Mouse (Mus musculus): ENCODE data around the gene Tuba8. TPM values are rescaled to one million over a fixed set of nuclear protein-coding genes. Genes with fewer than 3 reads are reported as not detected.
A peak's percentile ranks its signal among the peaks of the same experiment; 100 is the strongest.

Tuba8 gene
- polyA plus RNA-seq (2015; fragmentation: Nextera tagmentation; extraction: Ambion mirVana) = 5.3 and 6.2 TPM in 2 replicates

DNA sequence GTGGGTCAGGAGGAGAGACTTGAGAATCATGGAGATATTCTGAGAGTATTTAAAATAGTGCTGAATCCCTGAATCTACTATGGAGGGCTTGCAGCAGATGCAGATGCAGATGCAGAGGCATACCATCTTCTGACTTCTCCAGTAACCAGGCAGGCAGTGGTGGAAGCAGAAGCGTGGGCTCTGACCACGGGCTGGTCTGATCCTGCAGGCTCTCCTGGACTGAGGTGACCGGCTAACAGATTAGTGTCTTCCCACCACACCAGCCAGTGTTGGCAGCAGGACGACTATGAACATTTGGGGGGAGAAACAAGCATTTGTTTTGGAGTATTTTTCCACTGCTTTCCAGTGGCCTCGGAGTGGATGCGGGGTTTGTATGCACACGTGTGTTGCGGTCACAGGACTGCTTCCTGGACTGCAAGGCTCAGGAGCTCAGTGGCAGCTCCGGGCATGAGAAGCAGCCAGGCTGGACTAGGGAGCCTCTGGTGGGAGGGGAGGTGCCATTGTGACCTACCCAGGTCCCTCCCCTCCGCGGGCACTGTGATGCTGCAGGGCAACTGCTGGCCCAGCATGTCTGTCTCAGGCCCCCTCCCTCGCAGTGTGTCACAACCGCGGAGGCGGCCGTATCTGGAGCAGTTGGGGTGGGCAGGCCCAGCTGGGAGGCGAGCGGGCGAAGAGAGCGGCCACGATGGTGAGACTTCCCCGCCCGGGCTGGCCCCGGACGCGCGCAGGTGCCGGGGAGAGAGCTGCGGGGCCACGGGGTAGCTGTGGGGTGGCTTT is at the start of gene Tuba8:
Tuba8 (plus strand) TSS at position 548 of the 777 bp plus-strand sequence.
- Histone ChIP-seq H3K36me3 (ENCODE audit: control insufficient read depth, insufficient read depth) (no peaks in the 10 kb centered on the region), H3K4me2 (ENCODE audit: low read depth, low read length) (peak within 1 kb of the TSS; percentile 59), H3K9ac (ENCODE audit: low read depth, low read length) (peak within 1 kb of the TSS; percentile 15; the same call in 1 of the 2 replicates), H3K4me3 (ENCODE audit: low read depth, low read length) (peak within 1 kb of the TSS; percentile 56), H3K9me3 (replicated peaks; ENCODE audit: control insufficient read depth, low read length) (no peaks in the 10 kb centered on the region), H3K27ac (ENCODE audit: low read length) (no peak within 1 kb of the TSS), H3K27me3 (ENCODE audit: control insufficient read depth, insufficient read depth, low read depth, low read length) (peaks cover 19% of the 10 kb centered on the region), H3K4me1 (ENCODE audit: control insufficient read depth, low read depth, low read length) (peaks cover 7% of the 10 kb centered on the region)
- 3% methylated on average over 30 of the region's 30 CpGs for WGBS (ENCODE audit: insufficient replicate concordance)
- ATAC-seq (ENCODE audit: low read depth) = peak; percentile 74

DNA sequence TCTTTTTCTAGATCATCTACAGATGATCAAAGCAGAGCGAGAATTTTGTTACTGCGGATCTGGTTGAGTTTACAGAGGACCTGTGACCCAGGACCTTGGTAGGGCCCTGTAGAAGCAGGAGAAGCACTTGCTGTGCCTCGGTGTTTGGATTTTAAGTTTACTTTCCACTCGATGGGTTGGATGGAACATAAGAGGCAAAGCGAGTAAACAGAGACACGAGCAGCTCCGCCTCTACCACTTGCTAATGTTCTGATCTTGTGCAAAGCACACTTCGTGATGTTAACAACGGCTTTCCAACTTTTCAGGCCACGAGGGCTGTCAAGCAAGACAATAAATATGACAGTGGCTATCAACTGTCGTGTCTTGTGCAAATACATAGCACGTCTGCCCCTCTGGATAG is 47.9 kb upstream of the Tuba8 start:
- Histone ChIP-seq H3K9ac (ENCODE audit: low read depth, low read length) (no peak overlapping the region), H3K27me3 (ENCODE audit: control insufficient read depth, insufficient read depth, low read depth, low read length) (no peaks in the 10 kb centered on the region), H3K9me3 (replicated peaks; ENCODE audit: control insufficient read depth, low read length) (no peaks in the 10 kb centered on the region), H3K4me1 (ENCODE audit: control insufficient read depth, low read depth, low read length) (peaks cover 10% of the 10 kb centered on the region), H3K27ac (ENCODE audit: low read length) (no peak overlapping the region), H3K36me3 (ENCODE audit: control insufficient read depth, insufficient read depth) (no peaks in the 10 kb centered on the region), H3K4me3 (ENCODE audit: low read depth, low read length) (no peak overlapping the region), H3K4me2 (ENCODE audit: low read depth, low read length) (no peak overlapping the region)
- 56% methylated on average over 12 of the region's 12 CpGs for WGBS (ENCODE audit: insufficient replicate concordance)
- ATAC-seq (ENCODE audit: low read depth) = peak; percentile 17; the same call in 1 of the 2 replicates

GRCm38 (mm10) chr6:121166098-121166552 is 44.4 kb upstream of the Tuba8 start:
- no peak overlapping the region for H3K9ac ChIP-seq (ENCODE audit: low read depth, low read length)
- peaks cover 5% of the 10 kb centered on the region for H3K4me1 ChIP-seq (ENCODE audit: control insufficient read depth, low read depth, low read length)
- 0 out of 2 replicates have a peak overlapping the region, but pooled peaks have one; percentile 38 for H3K27ac ChIP-seq (ENCODE audit: low read length)
- no peaks in the 10 kb centered on the region for H3K27me3 ChIP-seq (ENCODE audit: control insufficient read depth, insufficient read depth, low read depth, low read length)
- peak; percentile 83 for ATAC-seq (ENCODE audit: low read depth)
- H3K36me3 ChIP-seq (ENCODE audit: control insufficient read depth, insufficient read depth) = no peaks in the 10 kb centered on the region
- H3K4me3 ChIP-seq (ENCODE audit: low read depth, low read length) = no peak overlapping the region
- WGBS (ENCODE audit: insufficient replicate concordance) = 46% methylated on average over 10 of the region's 10 CpGs
- no peaks in the 10 kb centered on the region for H3K9me3 ChIP-seq (replicated peaks; ENCODE audit: control insufficient read depth, low read length)
- no peak overlapping the region for H3K4me2 ChIP-seq (ENCODE audit: low read depth, low read length)

- Histone ChIP-seq H3K4me1 (ENCODE audit: control insufficient read depth, low read depth, low read length) (peaks cover 5% of the 10 kb centered on the region), H3K36me3 (ENCODE audit: control insufficient read depth, insufficient read depth) (no peaks in the 10 kb centered on the region), H3K9ac (ENCODE audit: low read depth, low read length) (no peak overlapping the region), H3K27me3 (ENCODE audit: control insufficient read depth, insufficient read depth, low read depth, low read length) (no peaks in the 10 kb centered on the region), H3K9me3 (replicated peaks; ENCODE audit: control insufficient read depth, low read length) (no peaks in the 10 kb centered on the region), H3K27ac (ENCODE audit: low read length) (no peak overlapping the region), H3K4me3 (ENCODE audit: low read depth, low read length) (no peak overlapping the region), H3K4me2 (ENCODE audit: low read depth, low read length) (no peak overlapping the region)
- WGBS (ENCODE audit: insufficient replicate concordance) = 62% methylated on average over 7 of the region's 7 CpGs
- ATAC-seq (ENCODE audit: low read depth) = no peak
These were observed 43.0 kb upstream of the Tuba8 start for GRCm38 (mm10) chr6:121167381-121167975.

DNA sequence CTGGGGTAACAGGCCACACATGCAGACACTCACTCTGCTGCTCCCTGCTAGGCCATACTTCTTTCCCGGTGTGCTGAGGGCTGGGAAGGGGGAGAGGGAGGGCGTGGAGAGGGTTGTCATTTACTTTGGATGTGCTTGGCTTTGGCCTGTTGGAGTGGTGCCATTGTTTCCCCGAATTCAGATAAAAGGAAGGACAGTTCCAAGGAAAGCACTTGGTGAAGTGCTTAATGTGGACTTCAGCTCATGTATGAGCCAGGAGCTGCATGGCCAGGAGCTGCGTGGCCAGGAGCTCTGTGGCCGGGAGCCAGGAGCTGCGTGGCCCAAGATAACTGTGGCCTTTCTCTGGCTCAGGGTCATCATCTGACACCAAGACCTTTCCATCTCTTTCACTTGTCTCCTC is 39.4 kb upstream of the Tuba8 start:
- Histone ChIP-seq H3K36me3 (ENCODE audit: control insufficient read depth, insufficient read depth) (no peaks in the 10 kb centered on the region), H3K9ac (ENCODE audit: low read depth, low read length) (no peak overlapping the region), H3K27me3 (ENCODE audit: control insufficient read depth, insufficient read depth, low read depth, low read length) (no peaks in the 10 kb centered on the region), H3K27ac (ENCODE audit: low read length) (no peak overlapping the region), H3K9me3 (replicated peaks; ENCODE audit: control insufficient read depth, low read length) (no peaks in the 10 kb centered on the region), H3K4me1 (ENCODE audit: control insufficient read depth, low read depth, low read length) (peaks cover 3% of the 10 kb centered on the region; the same call in 1 of the 2 replicates), H3K4me2 (ENCODE audit: low read depth, low read length) (no peak overlapping the region), H3K4me3 (ENCODE audit: low read depth, low read length) (no peak overlapping the region)
- ATAC-seq (ENCODE audit: low read depth) = no peak
- 63% methylated on average over 6 of the region's 6 CpGs for WGBS (ENCODE audit: insufficient replicate concordance)

DNA sequence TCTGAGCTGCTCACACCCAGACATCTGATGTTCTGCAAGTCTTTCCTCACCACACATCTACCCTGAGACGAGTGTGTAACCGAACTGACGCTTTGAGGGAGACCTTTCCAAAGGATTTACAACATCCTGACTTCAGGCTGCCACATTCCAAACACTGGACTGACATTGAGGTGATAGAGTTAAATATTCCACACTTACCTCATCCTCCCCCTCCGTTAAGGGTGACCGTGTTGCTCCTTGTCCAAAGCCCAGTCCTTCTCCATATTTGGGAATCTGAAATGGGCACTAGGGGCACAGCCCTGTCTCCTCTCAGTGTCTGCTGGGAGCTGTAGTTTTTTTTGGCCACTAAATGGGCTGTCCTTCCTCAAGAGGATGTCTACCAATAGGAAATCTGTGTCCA is 37.0 kb upstream of the Tuba8 start:
- WGBS (ENCODE audit: insufficient replicate concordance) = 41% methylated on average over 5 of the region's 5 CpGs
- no peak for ATAC-seq (ENCODE audit: low read depth)
- no peaks in the 10 kb centered on the region for H3K27me3 ChIP-seq (ENCODE audit: control insufficient read depth, insufficient read depth, low read depth, low read length)
- H3K4me1 ChIP-seq (ENCODE audit: control insufficient read depth, low read depth, low read length) = peaks cover 4% of the 10 kb centered on the region; the same call in 1 of the 2 replicates
- no peaks in the 10 kb centered on the region for H3K9me3 ChIP-seq (replicated peaks; ENCODE audit: control insufficient read depth, low read length)
- H3K36me3 ChIP-seq (ENCODE audit: control insufficient read depth, insufficient read depth) = no peaks in the 10 kb centered on the region
- no peak overlapping the region for H3K9ac ChIP-seq (ENCODE audit: low read depth, low read length)
- H3K4me3 ChIP-seq (ENCODE audit: low read depth, low read length) = no peak overlapping the region
- no peak overlapping the region for H3K4me2 ChIP-seq (ENCODE audit: low read depth, low read length)
- no peak overlapping the region for H3K27ac ChIP-seq (ENCODE audit: low read length)

- WGBS (ENCODE audit: insufficient replicate concordance) = 68% methylated on average over 6 of the region's 6 CpGs
- Histone ChIP-seq H3K9me3 (replicated peaks; ENCODE audit: control insufficient read depth, low read length) (no peaks in the 10 kb centered on the region), H3K9ac (ENCODE audit: low read depth, low read length) (no peak overlapping the region), H3K27ac (ENCODE audit: low read length) (no peak overlapping the region), H3K4me1 (ENCODE audit: control insufficient read depth, low read depth, low read length) (peaks cover 4% of the 10 kb centered on the region; the same call in 1 of the 2 replicates), H3K4me2 (ENCODE audit: low read depth, low read length) (no peak overlapping the region), H3K36me3 (ENCODE audit: control insufficient read depth, insufficient read depth) (no peaks in the 10 kb centered on the region), H3K4me3 (ENCODE audit: low read depth, low read length) (no peak overlapping the region), H3K27me3 (ENCODE audit: control insufficient read depth, insufficient read depth, low read depth, low read length) (no peaks in the 10 kb centered on the region)
- no peak for ATAC-seq (ENCODE audit: low read depth)
These were observed 35.7 kb upstream of the Tuba8 start for GRCm38 (mm10) chr6:121174761-121175160.

GRCm38 (mm10) chr6:121176011-121176730 is 34.3 kb upstream of the Tuba8 start:
- H3K4me3 ChIP-seq (ENCODE audit: low read depth, low read length) = no peak overlapping the region
- ATAC-seq (ENCODE audit: low read depth) = no peak
- WGBS (ENCODE audit: insufficient replicate concordance) = 40% methylated on average over 14 of the region's 14 CpGs

More at GRCm38 (mm10) chr6:121176011-121176730, 34.3 kb upstream of the Tuba8 start:
- Histone ChIP-seq H3K9ac (ENCODE audit: low read depth, low read length) (no peak overlapping the region), H3K36me3 (ENCODE audit: control insufficient read depth, insufficient read depth) (no peaks in the 10 kb centered on the region), H3K27ac (ENCODE audit: low read length) (no peak overlapping the region), H3K9me3 (replicated peaks; ENCODE audit: control insufficient read depth, low read length) (no peaks in the 10 kb centered on the region), H3K4me2 (ENCODE audit: low read depth, low read length) (no peak overlapping the region), H3K27me3 (ENCODE audit: control insufficient read depth, insufficient read depth, low read depth, low read length) (no peaks in the 10 kb centered on the region), H3K4me1 (ENCODE audit: control insufficient read depth, low read depth, low read length) (peaks cover 4% of the 10 kb centered on the region; the same call in 1 of the 2 replicates)

Data from liver, embryonic 16.5 days (tissue).